Mouse (Mus musculus): ENCODE results near the gene Trpv2. TPM values are rescaled to one million over a fixed set of nuclear protein-coding genes. Genes with fewer than 3 reads are reported as not detected.

Gene Trpv2
- total RNA-seq, 4 experiments from 2014 or later: 3.6 to 7.2 (median 4.9) TPM

GRCm38 (mm10) chr11:62558961-62559646 lies 15.2 kb upstream of the Trpv2 start:
- peak; percentile 63 for DNase-seq

- DNase-seq: no peak
These were observed 13.7 kb upstream of the Trpv2 start for GRCm38 (mm10) chr11:62560463-62561016.

- no peak for DNase-seq
These were observed 10.7 kb upstream of the Trpv2 start for GRCm38 (mm10) chr11:62563590-62563989.

GRCm38 (mm10) chr11:62565747-62566146 lies 8.5 kb upstream of the Trpv2 start:
- DNase-seq: no peak

- DNase-seq: no peak
These were observed 8.1 kb upstream of the Trpv2 start for GRCm38 (mm10) chr11:62566211-62566610.

- no peak for DNase-seq
These were observed 6.0 kb upstream of the Trpv2 start for GRCm38 (mm10) chr11:62568300-62568699.

- no peak for DNase-seq
These were observed 408 bp downstream of the Trpv2 start for GRCm38 (mm10) chr11:62574703-62575085.

- peak; percentile 58 for DNase-seq
These were observed 992 bp downstream of the Trpv2 start for GRCm38 (mm10) chr11:62575297-62575658.

- no peak for DNase-seq
These were observed 1.6 kb downstream of the Trpv2 start for GRCm38 (mm10) chr11:62575659-62576438.

GRCm38 (mm10) chr11:62576530-62577152 lies 2.4 kb downstream of the Trpv2 start:
- DNase-seq: no peak

GRCm38 (mm10) chr11:62583031-62583430 lies 8.7 kb downstream of the Trpv2 start:
- DNase-seq: no peak

- no peak for DNase-seq
These were observed 10.5 kb downstream of the Trpv2 start for GRCm38 (mm10) chr11:62584671-62585206.

- DNase-seq: no peak
These were observed 12.7 kb downstream of the Trpv2 start for GRCm38 (mm10) chr11:62587034-62587433.

- DNase-seq: no peak
These were observed 15.1 kb downstream of the Trpv2 start for GRCm38 (mm10) chr11:62589391-62589790.

- DNase-seq: no peak
These were observed 16.7 kb downstream of the Trpv2 start for GRCm38 (mm10) chr11:62591026-62591425.

- DNase-seq: no peak
These were observed 17.8 kb downstream of the Trpv2 start for GRCm38 (mm10) chr11:62591904-62592575.

GRCm38 (mm10) chr11:62598571-62598970 lies 24.3 kb downstream of the Trpv2 start:
- no peak for DNase-seq

GRCm38 (mm10) chr11:62601732-62602618 lies 27.7 kb downstream of the Trpv2 start:
- no peak for DNase-seq

GRCm38 (mm10) chr11:62602619-62603311 lies 28.5 kb downstream of the Trpv2 start:
- peak; percentile 96 for DNase-seq

GRCm38 (mm10) chr11:62603312-62604056 lies 29.2 kb downstream of the Trpv2 start:
- no peak for DNase-seq
